Mouse (Mus musculus) cerebellum, adult 9-11 months (tissue): Measurements from ENCODE around the gene Ggn.

Experiments used
- DNase-seq: peaks from one replicate; pipeline ENCODE4 v3.0.0; 2022

The Ggn gene

GRCm38 (mm10) chr7:29213675-29214082, 43.7 kb downstream of the Ggn start, which contains the start of gene Catsperg1:
TSS of gene Catsperg1 (minus strand) at chr7:29214035.
- DNase-seq, result peak; percentile 53

GRCm38 (mm10) chr7:29214236-29214635, 44.2 kb downstream of the Ggn start:
- no peak for DNase-seq

- no peak for DNase-seq
Measured at GRCm38 (mm10) chr7:29214846-29215245, 44.8 kb downstream of the Ggn start.
